ENCODE assay signal across 17 mouse cellular contexts in genomic region chr15:103252660-103253059, GRCm38 (mm10). TPM values are rescaled to one million over a fixed set of nuclear protein-coding genes. Genes with fewer than 3 reads are reported as not detected.
DNase-seq lines count a peak whose midpoint lies in the region; ATAC-seq and TF ChIP-seq lines count a peak whose summit lies in the region.
"Had no signal": no experiment of that assay in that cellular context is flagged by ENCODE, and none has a peak within 500 bp of the region (broad histone marks: within the 10 kb centered on the region; RNA-seq: fewer than 3 reads in every experiment).

No protein-coding gene starts in this region.

- no peaks in the 10 kb centered on the region for H3K9me3 ChIP-seq in heart, embryonic 11.5 days (replicated peaks; ENCODE audit: control insufficient read depth, low read length)
- H3K9me3 ChIP-seq in lung, embryonic 14.5 days (ENCODE audit: low read depth, low read length) = no peaks in the 10 kb centered on the region
- H3K9me3 ChIP-seq in hindbrain, postnatal 0 days (ENCODE audit: low read length) = no peaks in the 10 kb centered on the region
- H3K9me3 ChIP-seq in hindbrain, embryonic 12.5 days (replicated peaks) = no peaks in the 10 kb centered on the region
- H3K9me3 ChIP-seq: embryonic facial prominence, embryonic 12.5 days; forebrain, embryonic 15.5 days had no signal

- WGBS in heart, embryonic 11.5 days (ENCODE audit: insufficient replicate concordance) = 71% methylated on average over 3 of the region's 3 CpGs
- WGBS in lung, embryonic 14.5 days = 73% methylated on average over 3 of the region's 3 CpGs
- 89% methylated on average over 3 of the region's 3 CpGs for WGBS in hindbrain, postnatal 0 days
- WGBS in hindbrain, embryonic 12.5 days = 94% methylated on average over 3 of the region's 3 CpGs

- peak overlapping the region; percentile 58 for H3K4me2 ChIP-seq in heart, embryonic 11.5 days
- peak overlapping the region; percentile 35; the same call in 1 of the 2 replicates for H3K4me2 ChIP-seq in lung, embryonic 14.5 days
- H3K4me2 ChIP-seq in hindbrain, postnatal 0 days (ENCODE audit: low read depth, low read length) = no peak overlapping the region
- no peak overlapping the region for H3K4me2 ChIP-seq in hindbrain, embryonic 12.5 days (replicated peaks)
- H3K4me2 ChIP-seq: embryonic facial prominence, embryonic 12.5 days; forebrain, embryonic 15.5 days had no signal

- no peaks in the 10 kb centered on the region for H3K27me3 ChIP-seq in heart, embryonic 11.5 days (ENCODE audit: control insufficient read depth, insufficient read depth, low read length)
- H3K27me3 ChIP-seq in lung, embryonic 14.5 days (ENCODE audit: insufficient read depth, low read length) = no peaks in the 10 kb centered on the region
- no peaks in the 10 kb centered on the region for H3K27me3 ChIP-seq in hindbrain, postnatal 0 days (ENCODE audit: insufficient read depth, low read length)
- H3K27me3 ChIP-seq in hindbrain, embryonic 12.5 days = peaks cover 17% of the 10 kb centered on the region
- H3K27me3 ChIP-seq: embryonic facial prominence, embryonic 12.5 days had no signal

- peak; percentile 36; the same call in 1 of the 2 replicates for ATAC-seq in heart, embryonic 11.5 days (replicated peaks; ENCODE audit: insufficient number of reproducible peaks, low FRiP score, low TSS enrichment)
- peak; percentile 54 for ATAC-seq in erythroid progenitor cell, adult 5-6 weeks (replicated peaks; ENCODE audit: low FRiP score, poor library complexity, severe bottlenecking)
- no peak for ATAC-seq in lung, embryonic 14.5 days (ENCODE audit: insufficient read depth)
- ATAC-seq in neutrophil, adult 5-6 weeks (ENCODE audit: extremely low read depth, insufficient number of reproducible peaks, low FRiP score, poor library complexity, severe bottlenecking) = peak; percentile 44; the same call in 1 of the 2 replicates
- ATAC-seq in hindbrain, postnatal 0 days = no peak
- ATAC-seq in hindbrain, embryonic 12.5 days (ENCODE audit: low FRiP score) = no peak
- ATAC-seq: forebrain, embryonic 15.5 days had no signal

- H3K4me1 ChIP-seq in heart, embryonic 11.5 days (ENCODE audit: control insufficient read depth, insufficient read depth, low read length) = peaks cover 12% of the 10 kb centered on the region
- peaks cover 7% of the 10 kb centered on the region; the same call in 1 of the 2 replicates for H3K4me1 ChIP-seq in lung, embryonic 14.5 days (ENCODE audit: insufficient read depth)
- no peaks in the 10 kb centered on the region; the same call in 1 of the 2 replicates for H3K4me1 ChIP-seq in hindbrain, postnatal 0 days (ENCODE audit: insufficient read depth, low read length)
- H3K4me1 ChIP-seq in hindbrain, embryonic 12.5 days = peaks cover 11% of the 10 kb centered on the region

- H3K4me3 ChIP-seq in heart, embryonic 11.5 days (ENCODE audit: low read depth, low read length) = peak overlapping the region; percentile 57
- peak overlapping the region; percentile 0; the same call in 1 of the 2 replicates for H3K4me3 ChIP-seq in lung, embryonic 14.5 days (ENCODE audit: low read depth, low read length)
- no peak overlapping the region for H3K4me3 ChIP-seq in hindbrain, postnatal 0 days (ENCODE audit: low read length)
- H3K4me3 ChIP-seq in hindbrain, embryonic 12.5 days = no peak overlapping the region
- H3K4me3 ChIP-seq: embryonic facial prominence, embryonic 12.5 days; forebrain, embryonic 15.5 days; myocyte had no signal

- peaks cover 13% of the 10 kb centered on the region; the same call in 1 of the 2 replicates for H3K36me3 ChIP-seq in heart, embryonic 11.5 days (ENCODE audit: control insufficient read depth, insufficient read depth, low read length)
- H3K36me3 ChIP-seq in lung, embryonic 14.5 days (ENCODE audit: insufficient read depth) = peaks cover 19% of the 10 kb centered on the region
- peaks cover 14% of the 10 kb centered on the region for H3K36me3 ChIP-seq in hindbrain, postnatal 0 days (ENCODE audit: insufficient read depth, low read length)
- peaks cover 18% of the 10 kb centered on the region for H3K36me3 ChIP-seq in hindbrain, embryonic 12.5 days

- DNase-seq in heart, adult 18-20 months = no peak
- DNase-seq in lung, embryonic 14.5 days = no peak
- DNase-seq in hindbrain, postnatal 0 days (ENCODE audit: low spot score) = no peak
- DNase-seq in urinary bladder, postnatal 4 days (ENCODE audit: low spot score in 2 of 2) = no peak
- DNase-seq: cerebellum, adult 8-10 months; kidney, postnatal 14 days; left cerebral cortex, postnatal 4 days; right cerebral cortex, postnatal 4 days had no signal

- H3K9ac ChIP-seq in heart, embryonic 11.5 days (ENCODE audit: low read depth, low read length) = peak overlapping the region; percentile 12; the same call in 1 of the 2 replicates
- no peak overlapping the region for H3K9ac ChIP-seq in lung, embryonic 14.5 days
- no peak overlapping the region for H3K9ac ChIP-seq in hindbrain, postnatal 0 days (replicated peaks; ENCODE audit: low read length)
- no peak overlapping the region for H3K9ac ChIP-seq in hindbrain, embryonic 12.5 days
- H3K9ac ChIP-seq: embryonic facial prominence, embryonic 12.5 days; forebrain, embryonic 15.5 days had no signal

- peak overlapping the region; percentile 76 for H3K27ac ChIP-seq in heart, embryonic 11.5 days (ENCODE audit: low read depth, low read length)
- H3K27ac ChIP-seq in lung, embryonic 14.5 days (ENCODE audit: low read depth) = no peak overlapping the region
- no peak overlapping the region for H3K27ac ChIP-seq in hindbrain, postnatal 0 days
- H3K27ac ChIP-seq in hindbrain, embryonic 12.5 days = no peak overlapping the region
- H3K27ac ChIP-seq: embryonic facial prominence, embryonic 12.5 days; forebrain, embryonic 15.5 days had no signal

- no peak for TF ChIP-seq CTCF in lung, embryonic 14.5 days (IDR thresholded peaks at IDR 0.05; ENCODE audit: low read depth)
- no peak for TF ChIP-seq CTCF in hindbrain, postnatal 0 days (IDR thresholded peaks at IDR 0.05; ENCODE audit: low read depth)

RNA-seq across cellular contexts. Expression of gene Nfe2, which starts 5.5 kb away (rescaled TPM):
- 21.9 and 24.2 TPM in 2 replicates for polyA plus RNA-seq in heart, embryonic 11.5 days (2014; fragmentation: Nextera tagmentation; extraction: Ambion mirVana)
- total RNA-seq in heart, adult 18-20 months (2021) = 1 to 10 TPM in 1 of 2 experiments, under 1 TPM in 1; 0.46 to 1.2 TPM
- 368 and 436 TPM in 2 replicates for total RNA-seq in erythroid progenitor cell, adult 5-6 weeks (2015; ENCODE audit: low replicate concordance)
- 353 and 370 TPM in 2 replicates for total RNA-seq in erythroid progenitor cell, adult 5-6 weeks (2017; ENCODE audit: low replicate concordance)
- polyA plus RNA-seq in lung, embryonic 14.5 days (2014; fragmentation: Nextera tagmentation; extraction: Ambion mirVana) = 3.9 TPM in 2 replicates
- total RNA-seq in neutrophil, adult 5-6 weeks (2017) = 195 and 199 TPM in 2 replicates
- total RNA-seq in hindbrain, postnatal 0 days (2014; rRNA removed) = 0.63 TPM in 1 of 2 replicates, not detected in the other
- polyA plus RNA-seq in hindbrain, postnatal 0 days (2015; fragmentation: Nextera tagmentation; extraction: Ambion mirVana) = 0.20 and 0.33 TPM in 2 replicates
- polyA plus RNA-seq in hindbrain, embryonic 12.5 days (2016; fragmentation: Nextera tagmentation; extraction: Ambion mirVana) = 5.1 and 5.4 TPM in 2 replicates
- total RNA-seq: gastrocnemius, adult 8-10 months; layer of hippocampus, postnatal 14 days; left cerebral cortex, postnatal 4 days had no signal

RNA-seq across cellular contexts. Expression of gene Hnrnpa1, which starts 12.4 kb away (rescaled TPM):
- polyA plus RNA-seq in heart, embryonic 11.5 days (2014; fragmentation: Nextera tagmentation; extraction: Ambion mirVana) = 572 and 590 TPM in 2 replicates
- total RNA-seq in heart, adult 18-20 months (2021) = 100 to 1,000 TPM; 147 to 150 TPM
- total RNA-seq in erythroid progenitor cell, adult 5-6 weeks (2015; ENCODE audit: low replicate concordance) = 198 and 238 TPM in 2 replicates
- total RNA-seq in erythroid progenitor cell, adult 5-6 weeks (2017; ENCODE audit: low replicate concordance) = 338 and 377 TPM in 2 replicates
- 1,022 and 1,035 TPM in 2 replicates for polyA plus RNA-seq in lung, embryonic 14.5 days (2014; fragmentation: Nextera tagmentation; extraction: Ambion mirVana)
- 345 and 352 TPM in 2 replicates for total RNA-seq in neutrophil, adult 5-6 weeks (2017)
- 117 and 148 TPM in 2 replicates for total RNA-seq in hindbrain, postnatal 0 days (2014; rRNA removed)
- 596 and 630 TPM in 2 replicates for polyA plus RNA-seq in hindbrain, postnatal 0 days (2015; fragmentation: Nextera tagmentation; extraction: Ambion mirVana)
- polyA plus RNA-seq in hindbrain, embryonic 12.5 days (2016; fragmentation: Nextera tagmentation; extraction: Ambion mirVana) = 1,137 and 1,149 TPM in 2 replicates

RNA-seq across cellular contexts. Expression of gene Cbx5, which starts 13.0 kb away (rescaled TPM):
- 139 and 146 TPM in 2 replicates for polyA plus RNA-seq in heart, embryonic 11.5 days (2014; fragmentation: Nextera tagmentation; extraction: Ambion mirVana)
- total RNA-seq in heart, adult 18-20 months (2021) = 10 to 100 TPM; 49.8 to 53.1 TPM
- 181 and 243 TPM in 2 replicates for total RNA-seq in erythroid progenitor cell, adult 5-6 weeks (2015; ENCODE audit: low replicate concordance)
- 214 and 236 TPM in 2 replicates for total RNA-seq in erythroid progenitor cell, adult 5-6 weeks (2017; ENCODE audit: low replicate concordance)
- 144 and 151 TPM in 2 replicates for polyA plus RNA-seq in lung, embryonic 14.5 days (2014; fragmentation: Nextera tagmentation; extraction: Ambion mirVana)
- 22.6 and 25.5 TPM in 2 replicates for total RNA-seq in neutrophil, adult 5-6 weeks (2017)
- total RNA-seq in hindbrain, postnatal 0 days (2014; rRNA removed) = 125 and 134 TPM in 2 replicates
- polyA plus RNA-seq in hindbrain, postnatal 0 days (2015; fragmentation: Nextera tagmentation; extraction: Ambion mirVana) = 95.3 and 98.1 TPM in 2 replicates
- 188 and 190 TPM in 2 replicates for polyA plus RNA-seq in hindbrain, embryonic 12.5 days (2016; fragmentation: Nextera tagmentation; extraction: Ambion mirVana)

RNA-seq across cellular contexts. Expression of gene Copz1, which starts 19.9 kb away (rescaled TPM):
- polyA plus RNA-seq in heart, embryonic 11.5 days (2014; fragmentation: Nextera tagmentation; extraction: Ambion mirVana) = 217 and 221 TPM in 2 replicates
- 10 to 100 TPM; 52.3 to 52.9 TPM for total RNA-seq in heart, adult 18-20 months (2021)
- total RNA-seq in erythroid progenitor cell, adult 5-6 weeks (2015; ENCODE audit: low replicate concordance) = 158 and 167 TPM in 2 replicates
- 37.6 and 42.4 TPM in 2 replicates for total RNA-seq in erythroid progenitor cell, adult 5-6 weeks (2017; ENCODE audit: low replicate concordance)
- 304 and 306 TPM in 2 replicates for polyA plus RNA-seq in lung, embryonic 14.5 days (2014; fragmentation: Nextera tagmentation; extraction: Ambion mirVana)
- 47.4 and 48.1 TPM in 2 replicates for total RNA-seq in neutrophil, adult 5-6 weeks (2017)
- total RNA-seq in hindbrain, postnatal 0 days (2014; rRNA removed) = 149 and 155 TPM in 2 replicates
- 181 TPM in 2 replicates for polyA plus RNA-seq in hindbrain, postnatal 0 days (2015; fragmentation: Nextera tagmentation; extraction: Ambion mirVana)
- 235 and 247 TPM in 2 replicates for polyA plus RNA-seq in hindbrain, embryonic 12.5 days (2016; fragmentation: Nextera tagmentation; extraction: Ambion mirVana)

RNA-seq across cellular contexts. Expression of gene Gpr84, which starts 57.8 kb away (rescaled TPM):
- 0.41 and 0.53 TPM in 2 replicates for polyA plus RNA-seq in heart, embryonic 11.5 days (2014; fragmentation: Nextera tagmentation; extraction: Ambion mirVana)
- not detected for total RNA-seq in heart, adult 18-20 months (2021)
- 0.72 TPM in 1 of 2 replicates, not detected in the other for total RNA-seq in erythroid progenitor cell, adult 5-6 weeks (2015; ENCODE audit: low replicate concordance)
- 3.9 TPM in 1 of 2 replicates, not detected in the other for total RNA-seq in erythroid progenitor cell, adult 5-6 weeks (2017; ENCODE audit: low replicate concordance)
- 0.61 TPM in 1 of 2 replicates, not detected in the other for polyA plus RNA-seq in lung, embryonic 14.5 days (2014; fragmentation: Nextera tagmentation; extraction: Ambion mirVana)
- 0.49 TPM in 1 of 2 replicates, not detected in the other for total RNA-seq in neutrophil, adult 5-6 weeks (2017)
- 0.58 and 0.86 TPM in 2 replicates for total RNA-seq in hindbrain, postnatal 0 days (2014; rRNA removed)
- 0.30 and 0.37 TPM in 2 replicates for polyA plus RNA-seq in hindbrain, postnatal 0 days (2015; fragmentation: Nextera tagmentation; extraction: Ambion mirVana)
- 0.36 and 0.51 TPM in 2 replicates for polyA plus RNA-seq in hindbrain, embryonic 12.5 days (2016; fragmentation: Nextera tagmentation; extraction: Ambion mirVana)
- total RNA-seq: gastrocnemius, adult 8-10 months had no signal

Comparison
In these comparisons a context has a peak if more than half of its experiments do, and no peak if none do; other contexts are left out.
1. ATAC-seq: peak in heart, embryonic 11.5 days (single experiment), erythroid progenitor cell, adult 5-6 weeks (single experiment) and neutrophil, adult 5-6 weeks (single experiment); none in lung, embryonic 14.5 days (single experiment), hindbrain, postnatal 0 days (single experiment) and hindbrain, embryonic 12.5 days (single experiment).
2. H3K4me2 ChIP-seq: peak in heart, embryonic 11.5 days (single experiment) and lung, embryonic 14.5 days (single experiment); none in hindbrain, postnatal 0 days (single experiment) and hindbrain, embryonic 12.5 days (single experiment).
3. H3K4me3 ChIP-seq: peak in heart, embryonic 11.5 days (single experiment) and lung, embryonic 14.5 days (single experiment); none in hindbrain, postnatal 0 days (single experiment) and hindbrain, embryonic 12.5 days (single experiment).
4. RNA of gene Nfe2, which starts 5.5 kb away (total RNA-seq): 353 to 436 TPM in erythroid progenitor cell, adult 5-6 weeks and 195 to 199 TPM in neutrophil, adult 5-6 weeks; 0.46 to 1.2 TPM in heart, adult 18-20 months and 0.63 TPM in hindbrain, postnatal 0 days; every median in the first group is over 10 times any median in the second.